In the genomic region with DNA sequence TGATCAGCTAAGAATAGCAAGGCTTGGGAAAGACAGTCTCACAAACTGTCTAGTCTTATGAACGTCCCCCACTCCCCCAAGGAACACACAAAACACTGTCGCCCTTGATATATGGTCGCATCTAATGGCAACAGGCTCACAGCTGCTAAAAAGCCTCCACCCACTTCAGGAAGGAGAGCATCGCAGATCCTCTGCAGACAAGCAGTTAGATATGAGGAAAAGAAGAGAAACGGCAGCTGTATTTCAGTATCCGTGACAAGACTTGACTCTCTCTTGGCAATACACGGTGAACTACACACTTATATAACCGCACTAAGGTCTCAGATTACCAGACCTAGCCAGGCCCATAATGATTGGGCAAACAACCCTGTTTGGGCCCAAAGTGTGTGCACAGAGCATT, we compare ENCODE assay signal across 22 mouse cellular contexts.
A peak's percentile ranks its signal among the peaks of the same experiment; 100 is the strongest.
DNase-seq lines count a peak whose midpoint lies in the region; ATAC-seq and TF ChIP-seq lines count a peak whose summit lies in the region.
"Had no signal": no experiment of that assay in that cellular context is flagged by ENCODE, and none has a peak within 500 bp of the region (broad histone marks: within the 10 kb centered on the region; RNA-seq: fewer than 3 reads in every experiment).

No protein-coding gene starts in this region.

- no peak overlapping the region for H3K27ac ChIP-seq in kidney, postnatal 0 days
- H3K27ac ChIP-seq in kidney, embryonic 14.5 days (ENCODE audit: low read depth, low read length) = no peak overlapping the region
- H3K27ac ChIP-seq in neural tube, embryonic 15.5 days (replicated peaks) = no peak overlapping the region
- H3K27ac ChIP-seq: heart, embryonic 15.5 days; limb, embryonic 13.5 days; liver, embryonic 15.5 days had no signal

- 23% methylated on average over 8 of the region's 8 CpGs for WGBS in kidney, postnatal 0 days
- WGBS in kidney, embryonic 14.5 days = 20% methylated on average over 8 of the region's 8 CpGs
- WGBS in neural tube, embryonic 15.5 days = 47% methylated on average over 8 of the region's 8 CpGs

- no peaks in the 10 kb centered on the region for H3K36me3 ChIP-seq in kidney, postnatal 0 days (ENCODE audit: insufficient read depth, low read length)
- H3K36me3 ChIP-seq in kidney, embryonic 14.5 days (ENCODE audit: control insufficient read depth, insufficient read depth, low read length) = no peaks in the 10 kb centered on the region
- no peaks in the 10 kb centered on the region for H3K36me3 ChIP-seq in neural tube, embryonic 15.5 days
- H3K36me3 ChIP-seq: heart, embryonic 15.5 days; limb, embryonic 13.5 days; liver, embryonic 15.5 days; midbrain, embryonic 15.5 days had no signal

- H3K9me3 ChIP-seq in kidney, postnatal 0 days (replicated peaks; ENCODE audit: low read length) = no peaks in the 10 kb centered on the region
- H3K9me3 ChIP-seq in kidney, embryonic 14.5 days (ENCODE audit: control insufficient read depth, low read length) = no peaks in the 10 kb centered on the region
- H3K9me3 ChIP-seq in neural tube, embryonic 15.5 days (replicated peaks) = no peaks in the 10 kb centered on the region
- H3K9me3 ChIP-seq: heart, embryonic 15.5 days; limb, embryonic 13.5 days; liver, embryonic 15.5 days; midbrain, embryonic 15.5 days had no signal

- no peak for TF ChIP-seq CTCF in kidney, postnatal 0 days (IDR thresholded peaks at IDR 0.05; ENCODE audit: low read depth)

- no peaks in the 10 kb centered on the region for H3K4me1 ChIP-seq in kidney, postnatal 0 days (replicated peaks; ENCODE audit: insufficient read depth, low read length)
- peaks cover 6% of the 10 kb centered on the region for H3K4me1 ChIP-seq in kidney, embryonic 14.5 days (ENCODE audit: control insufficient read depth, insufficient read depth, low read length)
- H3K4me1 ChIP-seq in neural tube, embryonic 15.5 days = peaks cover 21% of the 10 kb centered on the region
- H3K4me1 ChIP-seq: liver, embryonic 15.5 days had no signal

- no peak for DNase-seq in frontal cortex, postnatal 10 days (ENCODE audit: low spot score in 2 of 2)
- DNase-seq in kidney, postnatal 0 days (ENCODE audit: low spot score) = peak; percentile 60
- peak; percentile 35 for DNase-seq in lung, postnatal 36 days
- DNase-seq in lung, postnatal 14 days = no peak
- no peak for DNase-seq in heart, adult 8-10 months (ENCODE audit: low spot score)
- DNase-seq: B cell, adult 2 months; cerebellum, adult 2 months; cerebellum, postnatal 36 days; gastrocnemius, postnatal 10 days; heart, adult 18-20 months; heart, postnatal 4 days; kidney, adult 18-20 months; thymus, postnatal 14 days had no signal

- H3K27me3 ChIP-seq in kidney, postnatal 0 days (ENCODE audit: insufficient read depth, low read length) = no peaks in the 10 kb centered on the region
- H3K27me3 ChIP-seq in kidney, embryonic 14.5 days (ENCODE audit: control insufficient read depth, insufficient read depth, low read length) = no peaks in the 10 kb centered on the region
- H3K27me3 ChIP-seq in neural tube, embryonic 15.5 days (replicated peaks) = no peaks in the 10 kb centered on the region
- H3K27me3 ChIP-seq: heart, embryonic 15.5 days; limb, embryonic 13.5 days; liver, embryonic 15.5 days; midbrain, embryonic 15.5 days had no signal

- H3K9ac ChIP-seq in kidney, postnatal 0 days (ENCODE audit: low read depth, low read length) = no peak overlapping the region
- H3K9ac ChIP-seq in kidney, embryonic 14.5 days (ENCODE audit: low read depth, low read length) = no peak overlapping the region
- H3K9ac ChIP-seq in neural tube, embryonic 15.5 days (replicated peaks) = no peak overlapping the region
- H3K9ac ChIP-seq: heart, embryonic 15.5 days; limb, embryonic 13.5 days; liver, embryonic 15.5 days; midbrain, embryonic 15.5 days had no signal

- no peak overlapping the region for H3K4me3 ChIP-seq in kidney, postnatal 0 days (replicated peaks; ENCODE audit: low read depth, low read length)
- H3K4me3 ChIP-seq in kidney, embryonic 14.5 days (ENCODE audit: low read length) = no peak overlapping the region
- no peak overlapping the region for H3K4me3 ChIP-seq in neural tube, embryonic 15.5 days (replicated peaks)
- H3K4me3 ChIP-seq: erythroblast, embryonic 14.5 days; heart, embryonic 15.5 days; limb, embryonic 13.5 days; liver, embryonic 15.5 days; midbrain, embryonic 15.5 days had no signal

- H3K4me2 ChIP-seq in kidney, postnatal 0 days (ENCODE audit: low read length) = no peak overlapping the region
- no peak overlapping the region for H3K4me2 ChIP-seq in kidney, embryonic 14.5 days (replicated peaks; ENCODE audit: low read depth, low read length)
- no peak overlapping the region for H3K4me2 ChIP-seq in neural tube, embryonic 15.5 days
- H3K4me2 ChIP-seq: heart, embryonic 15.5 days; limb, embryonic 13.5 days; liver, embryonic 15.5 days; midbrain, embryonic 15.5 days had no signal

- ATAC-seq in frontal cortex, adult (ENCODE audit: low TSS enrichment) = peak; percentile 69
- no peak for ATAC-seq in kidney, postnatal 0 days (replicated peaks; ENCODE audit: low FRiP score, low read depth)
- ATAC-seq in kidney, embryonic 14.5 days (ENCODE audit: low FRiP score, low TSS enrichment) = no peak
- ATAC-seq in neural tube, embryonic 15.5 days (ENCODE audit: low FRiP score) = peak; percentile 41; the same call in 1 of the 2 replicates
- ATAC-seq: forebrain, embryonic 16.5 days had no signal

Comparison
In these comparisons a context has a peak if more than half of its experiments do, and no peak if none do; other contexts are left out.
1. DNase-seq: peak in kidney, postnatal 0 days (single experiment) and lung, postnatal 36 days (single experiment); none in frontal cortex, postnatal 10 days (0 of 2), lung, postnatal 14 days (single experiment) and heart, adult 8-10 months (single experiment).
2. ATAC-seq: peak in frontal cortex, adult (single experiment) and neural tube, embryonic 15.5 days (single experiment); none in kidney, postnatal 0 days (single experiment) and kidney, embryonic 14.5 days (single experiment).